Mouse (Mus musculus): ENCODE data around the gene Gm45062.

DNA sequence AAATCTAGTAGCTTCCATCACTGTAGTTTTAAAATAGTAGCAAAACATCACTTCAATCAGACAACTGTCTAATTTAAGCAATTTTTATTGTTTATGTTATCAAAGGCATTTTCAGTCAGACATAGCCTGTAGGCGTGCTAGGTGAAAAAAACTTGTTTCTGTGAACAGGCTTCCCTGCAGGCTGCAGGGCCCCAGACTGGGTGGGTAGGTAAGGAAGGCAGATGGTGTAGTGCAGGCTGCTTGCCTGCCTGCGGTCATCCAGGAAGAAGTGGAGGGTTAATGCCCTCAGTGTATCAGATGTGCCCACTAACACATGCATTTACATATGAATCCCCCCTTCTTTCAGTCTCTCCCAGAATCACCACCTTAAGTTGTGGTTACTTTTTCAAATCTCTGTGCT, 386.5 kb downstream of the Gm45062 start:
- no peak for TF ChIP-seq CTCF (conservative IDR thresholded peaks at IDR 0.05; ENCODE audit: insufficient read depth, insufficient read length, low read depth, low read length)
- TF ChIP-seq POLR2A (IDR thresholded peaks at IDR 0.05; ENCODE audit: low read depth, low read length): no peak
